Mouse (Mus musculus): ENCODE measurements around the gene Gm49342. TPM values are rescaled to one million over a fixed set of nuclear protein-coding genes. Genes with fewer than 3 reads are reported as not detected.
"Not testable (repeated sequence)": the region's sequence is repeated elsewhere in the genome, so short reads cannot be mapped to it uniquely, and the experiment has no call there.

The Gm49342 gene
- polyA plus RNA-seq (2017; shearing (Covaris generic)), result 1 to 10 TPM; 3.4 to 9.3 TPM

DNA sequence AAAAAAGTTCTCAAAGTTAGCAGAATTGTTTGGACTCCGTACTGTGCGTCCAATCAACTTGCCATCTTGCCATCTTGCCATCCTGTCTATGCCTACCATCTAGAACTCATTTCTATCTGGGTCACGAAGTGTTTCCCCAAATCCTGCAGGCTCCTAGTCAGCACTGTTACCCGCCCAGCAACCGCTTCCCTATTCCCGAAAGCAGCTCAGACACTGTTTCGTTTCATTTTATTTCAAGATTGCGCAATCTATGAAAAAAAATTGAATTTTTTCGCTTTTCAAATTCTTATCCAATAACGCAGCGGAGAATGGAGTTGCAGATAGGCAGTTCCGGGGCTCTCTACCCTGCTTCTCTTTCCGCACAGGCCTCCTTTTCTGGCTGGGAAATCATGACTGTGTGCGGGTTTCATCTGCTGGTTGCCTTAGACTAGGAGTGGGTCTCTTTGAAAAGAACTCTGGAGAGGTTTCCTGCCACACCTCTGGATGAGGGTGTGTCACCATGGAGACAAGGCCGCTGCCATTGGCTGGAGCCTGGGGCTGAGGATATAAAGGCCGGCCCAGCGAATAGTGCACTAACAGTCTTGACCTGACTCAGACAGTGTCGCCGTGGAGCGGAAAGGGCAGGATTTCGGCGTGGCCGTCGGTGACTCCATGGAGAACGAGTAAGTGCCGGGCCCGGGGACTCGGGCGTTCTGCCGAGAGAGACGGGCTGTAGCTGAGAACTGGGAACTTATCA is at the start of gene Gm49342:
Gene Gm49342, plus strand, starts transcription at position 586 of the 736 bp plus-strand sequence.
- ATAC-seq, result peak; percentile 92

DNA sequence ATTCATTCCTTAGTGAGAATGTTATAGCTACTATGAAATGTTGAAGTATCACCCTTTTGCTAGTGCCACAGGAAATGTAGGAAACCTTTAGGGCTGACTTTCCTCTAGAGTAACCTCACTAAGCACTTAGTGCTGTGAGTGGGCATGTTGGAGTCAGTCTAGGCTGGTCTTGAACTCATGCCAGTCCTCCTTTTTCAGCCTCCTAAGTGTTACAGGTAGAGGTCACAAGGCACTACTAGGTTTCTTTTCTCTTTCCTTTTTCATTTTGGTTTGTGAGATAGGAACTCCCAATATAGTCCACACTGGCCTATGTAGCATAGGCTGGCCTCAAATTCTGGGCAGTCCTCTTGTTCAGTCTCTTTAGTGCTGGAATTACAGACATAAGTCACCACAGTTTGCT is 48.9 kb upstream of the Gm49342 start:
- no peak for ATAC-seq

DNA sequence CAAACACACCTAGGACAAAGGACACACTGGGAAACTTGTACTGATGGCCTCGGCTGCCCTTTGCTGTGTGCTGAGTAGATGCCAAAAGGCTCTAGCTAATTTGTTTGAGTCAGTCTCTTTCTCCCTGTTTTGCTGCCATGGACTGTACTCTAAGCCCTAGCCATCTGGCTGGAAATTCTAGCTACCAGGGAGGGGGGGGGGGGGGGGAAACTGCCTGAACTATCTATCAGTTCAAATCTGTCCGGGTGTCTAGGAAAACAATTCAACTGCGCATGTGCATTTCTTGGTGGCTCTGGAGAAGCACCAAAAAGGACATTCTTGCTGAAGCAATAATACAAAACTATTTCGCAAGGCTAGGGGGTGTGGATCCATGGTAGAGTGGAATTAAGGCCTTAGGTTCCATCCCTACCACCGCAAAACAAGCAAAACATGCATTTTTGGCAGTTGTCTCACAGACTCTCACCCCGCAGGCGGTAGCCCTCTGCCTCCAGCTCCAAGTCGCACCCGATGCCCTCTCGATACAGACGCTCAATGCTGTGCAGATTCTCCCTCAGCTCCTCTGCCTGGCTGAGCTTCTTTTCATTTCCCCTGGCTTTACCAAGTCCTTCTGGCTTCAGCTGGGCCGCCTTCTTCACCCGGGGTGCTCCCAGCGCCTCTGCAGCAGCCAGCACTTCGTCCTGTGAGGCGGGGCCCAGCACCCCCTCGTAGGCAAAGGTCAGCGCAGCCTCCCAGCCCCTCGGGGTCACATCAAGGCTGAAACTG is 48.2 kb upstream of the Gm49342 start:
- no peak for ATAC-seq

DNA sequence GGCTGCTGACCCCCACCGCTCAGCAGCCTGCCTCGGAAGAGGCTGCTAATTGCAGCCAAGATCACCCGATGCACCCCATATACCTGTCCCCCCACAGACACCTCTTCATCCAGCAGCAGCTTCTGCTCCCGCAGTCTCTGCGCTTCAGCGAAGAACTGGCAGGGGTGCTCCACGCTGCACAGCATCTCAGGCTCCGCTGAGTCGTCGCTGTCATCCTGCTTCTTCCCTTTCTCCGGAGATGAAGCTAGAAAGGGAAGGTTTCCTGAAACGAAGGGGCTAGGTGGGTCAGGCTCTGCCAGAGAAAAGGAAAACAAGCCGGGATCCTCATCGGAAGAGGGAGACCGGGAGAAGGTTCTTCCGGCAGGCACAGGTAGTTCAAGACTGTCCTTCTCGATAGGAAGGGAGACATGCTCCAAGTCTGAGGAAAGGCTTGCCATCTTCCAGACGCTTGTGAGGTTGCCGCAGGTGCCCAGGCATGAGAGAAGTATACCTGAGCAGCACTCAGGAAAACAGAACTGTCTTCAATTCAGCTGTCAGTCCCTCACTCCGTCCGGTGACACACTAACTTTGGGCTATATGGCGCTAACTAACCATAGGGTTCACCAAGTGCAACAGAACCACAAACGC is 47.5 kb upstream of the Gm49342 start:
- ATAC-seq, result no peak

DNA sequence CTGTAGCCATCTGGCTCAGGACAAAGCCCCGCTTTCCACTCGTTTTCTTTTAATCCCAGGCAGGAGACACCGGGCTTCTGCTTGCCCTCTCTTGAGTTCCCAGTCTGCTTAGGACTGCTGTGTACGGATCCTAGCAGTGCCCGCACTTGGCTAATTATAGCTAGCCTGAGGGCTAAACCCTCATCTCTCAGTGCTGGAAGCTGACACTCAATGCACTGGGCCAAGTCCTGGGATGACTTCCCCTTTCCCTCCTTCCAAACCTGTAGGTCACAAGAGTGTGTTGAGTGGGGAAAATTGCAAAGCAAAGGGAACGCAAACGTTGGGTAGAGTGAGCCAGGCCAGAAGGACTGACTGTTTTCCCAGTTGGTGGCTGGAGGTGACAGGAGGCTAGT is 46.9 kb upstream of the Gm49342 start, which contains the start of gene Klhl33:
Gene Klhl33, minus strand, starts transcription at position 134 of the 392 bp plus-strand sequence.
- no peak for ATAC-seq

DNA sequence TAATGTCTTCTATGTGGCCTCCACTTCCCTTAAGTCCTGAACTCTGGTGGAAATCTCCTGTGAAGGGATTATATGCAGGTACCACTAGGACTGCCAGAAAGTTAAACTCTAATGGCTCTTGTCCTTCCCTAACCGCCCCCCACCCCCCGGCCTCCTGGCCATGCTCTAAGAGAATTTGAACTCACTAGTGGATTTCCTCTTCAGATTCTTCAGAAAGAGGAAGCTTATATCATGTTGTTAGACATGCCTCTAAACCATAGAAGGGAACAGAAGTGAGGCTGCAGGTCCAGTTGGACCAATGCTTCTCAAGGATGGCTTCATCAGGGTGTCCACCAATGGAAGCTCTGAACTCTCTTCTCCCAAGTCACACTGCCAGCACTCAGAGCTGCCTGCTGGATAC is 46.3 kb upstream of the Gm49342 start:
- ATAC-seq, result not testable (repeated sequence)

DNA sequence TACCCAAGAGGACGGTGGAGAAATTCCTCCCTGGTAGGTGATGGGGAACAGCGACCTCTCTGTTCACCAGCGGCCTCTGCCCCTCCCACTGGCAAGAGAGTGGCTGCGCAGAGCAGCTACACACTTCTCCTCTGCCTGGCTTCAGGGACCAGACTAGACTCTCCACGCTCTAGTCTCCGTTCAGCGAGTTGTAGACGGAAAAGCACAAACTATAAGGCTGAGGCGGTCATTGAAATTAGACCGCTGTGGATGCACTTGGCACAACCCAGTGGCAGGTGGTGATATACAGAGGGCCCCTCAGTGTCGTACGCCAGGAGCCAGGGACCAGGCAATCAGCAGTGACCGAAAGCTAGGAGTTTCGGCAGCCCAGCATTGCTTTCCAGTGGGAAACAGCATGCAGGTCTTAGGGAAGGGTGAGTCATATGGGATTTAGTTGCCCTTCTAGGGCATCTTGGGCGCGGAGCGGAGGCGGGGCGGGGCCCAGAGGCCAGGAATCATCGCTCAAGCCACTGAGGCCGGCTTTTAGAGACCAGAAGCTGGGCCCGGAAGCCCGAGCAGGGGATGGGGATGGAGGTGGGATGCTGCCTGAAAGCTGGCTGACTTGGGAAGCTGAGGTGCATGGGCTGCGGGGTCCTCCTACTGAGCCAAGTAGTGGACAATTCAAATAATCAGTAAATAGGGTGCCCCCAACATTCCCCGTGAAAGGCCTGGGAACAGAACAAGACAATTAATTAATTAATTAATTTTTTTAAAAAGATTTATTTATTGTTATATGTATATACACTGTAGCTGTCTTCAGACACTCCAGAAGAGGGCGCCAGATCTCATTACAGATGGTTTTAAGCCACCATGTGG is 40.1 kb upstream of the Gm49342 start:
- ATAC-seq, result no peak

DNA sequence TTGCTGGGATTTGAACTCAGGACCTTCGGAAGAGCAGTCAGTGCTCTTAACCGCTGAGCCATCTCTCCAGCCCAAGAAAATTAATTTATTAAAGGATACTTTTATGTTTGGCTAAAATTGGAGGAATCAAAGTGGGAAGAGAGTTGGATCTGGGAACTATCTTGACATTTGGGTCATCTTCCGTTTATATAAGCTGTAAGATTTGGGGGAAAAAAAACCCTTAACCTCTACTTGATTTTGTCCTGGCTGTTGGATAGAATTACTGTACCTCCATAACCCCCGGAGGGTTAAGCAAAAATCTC is 39.5 kb upstream of the Gm49342 start:
- no peak for ATAC-seq

DNA sequence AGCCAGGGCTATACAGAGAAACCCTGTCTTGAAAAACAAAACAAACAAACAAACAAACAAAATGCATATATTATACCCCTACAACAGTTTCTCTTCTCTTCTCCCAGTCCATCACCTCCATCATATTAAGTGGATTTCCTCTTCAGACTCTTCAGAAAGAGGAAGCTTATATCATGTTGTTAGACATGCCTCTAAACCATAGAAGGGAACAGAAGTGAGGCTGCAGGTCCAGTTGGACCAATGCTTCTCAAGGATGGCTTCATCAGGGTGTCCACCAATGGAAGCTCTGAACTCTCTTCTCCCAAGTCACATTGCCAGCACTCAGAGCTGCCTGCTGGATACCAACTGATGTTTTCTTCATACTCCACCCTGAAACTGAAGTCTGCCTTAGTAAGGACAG is 39.0 kb upstream of the Gm49342 start:
- ATAC-seq, result not testable (repeated sequence)

DNA sequence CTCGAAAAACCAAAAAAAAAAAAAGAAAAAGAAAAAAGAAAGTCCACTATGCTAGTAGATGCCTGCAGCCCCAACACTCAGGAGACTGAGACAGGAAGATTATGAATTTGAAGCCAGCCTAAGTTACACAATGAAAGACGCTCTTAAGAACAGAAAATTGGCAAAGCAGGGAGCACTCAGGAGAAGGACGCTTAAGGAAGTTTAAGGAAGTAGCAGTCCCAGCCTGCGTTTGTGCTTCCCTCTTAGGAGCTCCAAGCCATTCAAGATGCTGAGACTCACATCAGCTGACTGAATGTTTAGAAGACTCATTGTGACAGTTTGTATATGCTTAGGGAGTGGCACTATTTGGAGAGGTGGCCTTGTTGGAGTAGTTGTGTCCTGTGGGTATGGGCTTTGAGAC is 36.2 kb upstream of the Gm49342 start:
- no peak for ATAC-seq

DNA sequence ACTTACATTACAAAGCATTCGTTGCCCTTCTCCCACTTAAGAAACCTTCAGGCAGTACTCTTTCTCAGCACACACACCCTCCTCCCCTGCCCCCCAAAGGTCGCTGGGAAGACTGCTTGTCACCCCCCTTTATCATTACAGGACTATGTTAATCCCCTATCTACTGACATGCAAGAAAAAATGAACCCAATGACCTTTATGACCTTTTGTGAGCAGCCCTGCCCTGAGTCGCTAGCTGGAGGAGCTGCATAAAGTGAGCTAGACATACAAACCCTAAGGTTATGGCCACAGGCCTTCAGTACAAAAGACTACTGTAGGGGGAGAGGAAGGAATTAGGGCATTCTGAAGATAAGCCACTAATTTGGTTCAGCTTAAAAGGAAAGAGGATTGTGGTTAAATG is 33.0 kb upstream of the Gm49342 start:
- ATAC-seq, result no peak

DNA sequence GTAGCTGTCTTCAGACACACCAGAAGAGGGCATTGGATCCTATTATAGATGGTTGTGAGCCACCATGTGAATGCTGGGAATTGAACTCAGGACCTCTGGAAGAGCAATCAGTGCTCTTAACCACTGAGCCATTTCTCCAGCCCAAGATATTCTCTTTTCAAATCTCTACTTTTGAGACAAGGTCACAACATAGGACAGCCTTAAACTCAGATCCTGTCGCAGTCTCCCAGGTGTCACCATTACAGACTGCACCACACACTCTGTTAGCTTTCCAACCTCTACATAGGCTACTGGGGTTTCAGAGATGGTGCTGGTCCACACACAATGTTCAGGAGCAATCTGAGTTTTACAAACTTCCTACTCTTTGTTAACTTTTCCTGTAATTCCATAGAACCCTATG is 20.9 kb upstream of the Gm49342 start:
- not testable (repeated sequence) for ATAC-seq

DNA sequence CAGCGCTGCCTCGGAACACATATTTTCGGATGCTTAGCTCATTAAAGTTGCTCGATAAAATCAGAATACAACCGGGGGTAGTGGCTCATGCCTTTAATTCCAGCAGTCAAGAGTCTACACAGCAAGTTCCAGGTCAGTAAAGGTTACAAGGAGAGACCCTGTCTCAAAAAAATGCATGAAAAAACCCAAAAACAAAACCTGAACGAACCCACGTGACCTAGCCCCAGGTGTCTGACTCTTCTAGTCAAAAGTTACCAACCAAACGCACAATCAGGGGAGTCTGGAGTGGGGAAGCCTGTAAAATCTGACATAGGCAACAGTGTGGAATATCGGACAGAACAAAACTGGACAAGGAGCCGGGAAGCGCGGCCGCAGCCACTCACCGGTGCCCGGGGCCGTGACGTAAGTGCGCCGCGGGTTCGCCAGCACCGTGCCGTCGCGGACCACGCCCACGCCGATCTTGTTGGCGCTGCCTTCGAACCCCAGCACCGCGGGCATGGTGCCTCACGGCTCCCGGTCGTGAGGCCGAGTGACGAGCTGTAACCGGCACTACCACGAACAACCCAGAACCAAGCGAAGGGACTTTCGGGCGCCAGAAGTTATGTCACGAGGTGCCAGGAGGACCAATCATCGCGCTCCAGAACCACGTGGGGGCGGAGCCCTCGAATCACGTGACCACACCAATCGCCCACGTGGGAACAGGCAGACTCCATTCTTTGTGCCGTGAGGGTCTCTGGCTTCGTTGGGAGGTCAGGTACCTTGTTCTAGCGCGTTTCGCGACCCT is 19.8 kb upstream of the Gm49342 start, which contains the start of the genes Osgep and Apex1:
Gene Osgep, minus strand, starts transcription at position 613 of the 784 bp plus-strand sequence.
Gene Apex1, plus strand, starts transcription at position 688 of the 784 bp plus-strand sequence.
- peak; percentile 94 for ATAC-seq

DNA sequence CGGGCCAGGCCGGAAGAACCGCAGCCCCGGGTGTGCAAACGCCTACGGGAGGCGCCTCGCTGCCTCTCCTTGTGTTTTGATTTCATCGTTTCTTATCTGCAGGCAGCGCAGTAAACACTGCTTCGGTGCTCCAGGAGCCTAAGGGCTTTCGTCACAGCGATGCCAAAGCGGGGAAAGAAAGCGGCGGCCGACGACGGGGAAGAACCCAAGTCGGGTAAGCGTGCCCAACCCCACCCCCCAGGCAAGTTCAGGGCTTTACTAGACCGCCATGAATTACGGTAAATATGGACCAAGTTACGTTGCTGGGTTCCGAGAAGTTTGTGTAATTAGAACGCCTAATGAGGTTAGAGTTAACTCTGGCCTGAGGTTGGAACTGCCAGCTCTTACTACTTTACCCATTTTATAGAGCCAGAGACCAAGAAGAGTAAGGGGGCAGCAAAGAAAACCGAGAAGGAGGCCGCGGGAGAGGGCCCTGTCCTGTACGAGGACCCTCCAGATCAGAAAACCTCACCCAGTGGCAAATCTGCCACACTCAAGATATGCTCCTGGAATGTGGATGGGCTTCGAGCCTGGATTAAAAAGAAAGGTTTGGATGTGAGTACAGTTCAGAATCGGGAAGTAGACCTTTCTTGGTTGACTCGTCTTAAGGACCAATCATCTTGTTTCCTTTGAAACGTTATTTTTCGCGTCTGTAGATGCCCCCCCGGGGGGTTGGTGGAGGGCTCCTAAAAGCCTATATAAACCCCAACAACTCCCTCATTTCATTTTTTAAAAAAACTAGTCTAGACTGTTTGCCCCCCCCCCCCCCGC is 19.0 kb upstream of the Gm49342 start:
- ATAC-seq, result peak; percentile 24

DNA sequence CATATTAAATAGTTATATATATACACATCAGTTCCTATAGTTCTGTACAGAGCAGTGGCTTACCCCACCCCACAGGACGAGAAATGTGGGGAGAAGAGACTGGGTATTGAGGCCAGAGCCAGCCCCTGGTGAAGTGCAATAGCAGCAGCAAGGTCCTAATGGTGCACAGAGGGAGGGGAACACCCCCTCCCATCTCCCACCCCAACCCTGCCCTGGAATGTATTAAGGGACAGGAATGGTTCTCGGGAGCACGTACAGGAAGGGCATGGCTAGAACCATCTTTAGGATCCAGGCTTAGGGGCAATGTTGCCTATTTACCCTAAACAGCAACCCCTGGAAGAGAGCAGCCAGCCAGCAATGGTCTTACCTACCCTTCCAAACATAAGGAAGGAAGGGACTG is 17.0 kb upstream of the Gm49342 start:
- ATAC-seq, result no peak

DNA sequence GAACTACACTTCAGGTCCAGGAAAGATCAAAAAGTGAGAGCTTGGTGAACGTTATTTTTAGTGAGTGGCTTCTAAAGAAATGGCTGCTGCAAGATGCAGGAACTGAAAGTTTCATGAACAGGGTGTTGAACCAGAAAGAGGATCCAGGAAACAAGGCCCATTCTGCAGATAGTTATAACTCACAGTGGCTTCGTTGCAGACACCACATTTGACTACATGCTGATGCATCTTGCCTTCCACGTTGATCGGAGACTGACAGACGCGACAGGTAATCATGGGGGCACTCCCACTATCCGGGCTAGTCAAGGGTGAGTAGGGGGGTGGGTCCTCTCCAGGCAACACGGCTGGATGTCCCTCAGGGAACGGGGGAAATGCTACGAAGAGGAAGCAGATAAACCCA is 14.4 kb upstream of the Gm49342 start:
- ATAC-seq, result no peak

DNA sequence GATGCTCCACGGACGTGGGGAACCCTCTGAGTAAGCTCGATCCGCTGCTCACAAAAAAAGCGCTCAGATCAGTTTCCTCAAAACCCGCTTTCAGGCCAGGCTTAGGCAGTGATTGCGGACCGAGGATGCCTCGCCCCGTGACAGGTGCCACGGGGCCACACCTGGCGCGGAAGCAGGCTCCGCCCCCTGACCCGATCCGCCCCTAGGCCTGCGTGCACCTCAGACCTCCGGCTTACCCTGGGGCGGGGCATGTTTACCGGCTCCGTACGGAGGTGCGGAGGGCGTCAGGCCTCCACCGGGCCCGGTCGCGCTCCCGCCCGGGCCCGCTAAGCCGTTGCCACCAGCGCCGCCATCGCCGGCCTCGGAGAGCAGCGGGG is 14.0 kb upstream of the Gm49342 start:
- peak; percentile 28 for ATAC-seq

DNA sequence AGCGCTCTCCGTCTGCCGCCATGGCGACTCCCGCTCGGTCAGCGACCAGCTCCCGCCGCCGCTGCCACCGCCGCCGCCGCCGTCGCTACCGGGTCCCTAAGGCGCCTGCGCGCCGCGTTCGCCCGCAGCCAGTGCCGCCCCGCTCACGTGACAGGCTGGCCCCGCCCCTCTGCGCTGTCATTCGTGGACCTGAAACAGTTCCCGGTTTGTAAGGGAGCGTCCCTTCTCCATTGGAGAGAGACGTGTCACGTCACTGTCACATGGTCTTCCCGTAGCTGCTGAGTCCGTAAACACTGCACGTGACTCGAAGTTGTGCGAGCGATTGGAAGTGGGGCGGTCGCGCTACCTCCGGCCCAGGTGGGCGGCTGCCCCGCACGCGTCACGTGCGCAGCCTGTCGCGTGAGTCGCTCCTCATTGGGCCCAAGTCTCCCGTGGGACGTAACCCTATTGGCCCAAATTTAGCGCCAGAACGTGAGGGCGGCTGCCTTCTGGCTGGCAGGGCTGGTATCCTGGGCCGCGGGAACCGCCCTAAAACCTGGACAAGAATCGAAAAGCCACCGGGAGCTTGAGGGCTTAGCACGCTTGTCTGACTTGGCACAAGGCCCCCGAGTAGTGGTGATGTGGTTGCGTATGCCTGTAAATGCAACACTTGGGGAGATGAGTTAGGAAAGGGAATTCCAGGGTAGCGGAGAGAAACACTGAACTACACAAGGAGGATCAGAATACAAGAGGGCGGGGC is 13.4 kb upstream of the Gm49342 start, which contains the start of the genes Pip4p1 and Pnp:
Gene Pip4p1, minus strand, starts transcription at position 103 of the 739 bp plus-strand sequence.
Gene Pnp, plus strand, starts transcription at position 329 of the 739 bp plus-strand sequence.
- peak; percentile 93 for ATAC-seq

DNA sequence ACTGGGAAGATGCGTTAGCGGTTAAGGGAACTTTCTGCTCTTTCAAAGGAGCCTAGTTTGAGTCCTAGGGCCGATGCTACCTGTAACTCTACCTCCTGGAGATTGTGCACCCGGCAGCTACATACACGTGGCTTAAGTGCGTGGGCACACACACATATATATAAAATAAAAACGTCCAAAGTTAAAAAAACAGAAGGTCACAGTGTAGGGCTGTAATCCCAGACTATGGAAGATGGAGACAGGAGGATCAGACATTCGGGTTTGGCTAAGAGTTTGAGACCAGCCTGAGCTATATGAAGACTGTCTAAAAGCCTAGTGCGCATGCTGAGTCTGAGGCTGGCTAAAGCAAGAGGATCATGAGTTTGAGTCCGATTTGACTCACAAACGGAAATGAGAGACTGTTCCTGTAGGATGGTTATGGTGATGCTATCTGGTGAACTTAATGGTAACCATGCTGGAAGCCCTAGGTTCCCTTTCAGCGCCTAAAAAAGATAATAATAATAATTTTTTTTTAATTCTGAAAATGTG is 12.8 kb upstream of the Gm49342 start:
- ATAC-seq, result peak; percentile 5

DNA sequence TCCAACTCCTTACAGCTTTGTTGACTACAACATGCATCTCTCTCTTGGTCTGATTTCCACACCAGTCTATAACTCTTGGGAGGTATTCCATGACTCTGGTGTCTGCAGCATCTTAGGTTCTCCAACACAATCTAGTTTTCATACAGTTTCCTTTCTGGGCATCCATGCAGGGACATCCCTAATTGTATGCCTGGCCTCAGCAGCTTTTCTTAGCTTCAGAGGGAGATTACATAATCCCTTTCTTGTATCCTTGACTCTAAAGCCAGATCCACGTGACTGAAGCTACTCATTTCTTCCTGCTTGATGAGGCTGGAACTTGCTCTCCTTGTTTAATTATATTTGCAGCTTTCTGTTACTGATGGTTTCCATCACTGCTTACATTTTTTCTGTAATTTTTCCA is 7.7 kb upstream of the Gm49342 start:
- no peak for ATAC-seq
